Mouse (Mus musculus) lung, adult 2 months (tissue): Measurements from ENCODE around the gene Ppard.

Source experiments
- CTCF ChIP-seq: fragments of 200-500 bp; IDR thresholded peaks from 2 replicates; pipeline ENCODE4 v1.5.1; 2011; ENCODE audit warnings: mild to moderate bottlenecking, low read length, control low read depth; ENCODE audit not compliant: insufficient read depth
- POLR2A ChIP-seq: fragments of 200-500 bp; IDR thresholded peaks from 2 replicates; pipeline ENCODE4 v1.6.1; 2011; ENCODE audit warnings: low read depth, mild to moderate bottlenecking, control low read depth, low read length, borderline replicate concordance; ENCODE audit errors: extremely low read depth

- TF ChIP-seq CTCF (no peak), POLR2A (no peak)
Measured at GRCm38 (mm10) chr17:28236636-28237015, 4.1 kb downstream of the Ppard start.
